Mouse (Mus musculus) CH12.LX (cell line): ENCODE results near the gene Xrra1. TPM values are rescaled to one million over a fixed set of nuclear protein-coding genes. Genes with fewer than 3 reads are reported as not detected.

Source experiments
- DNase-seq: peaks from one replicate; pipeline ENCODE4 v3.0.0-alpha.2; 2013; ENCODE audit errors: extremely low read depth
- H3K27ac ChIP-seq: 2 replicates; pipeline ENCODE4 v1.5.1; 2012; ENCODE audit warnings: low read depth, mild to moderate bottlenecking, control low read depth, moderate library complexity; ENCODE audit not compliant: insufficient read depth
- H3K27me3 ChIP-seq: replicated peaks from 2 replicates; pipeline ENCODE3; 2012; ENCODE audit warnings: inconsistent platforms
- H3K36me3 ChIP-seq, 2 experiments: replicated peaks in 1 of 2; 2 replicates each; pipeline versions ENCODE3 to v1.6.1; 2012; ENCODE audit warnings: inconsistent platforms in 1 of 2, low read length in 1 of 2, mild to moderate bottlenecking in 1 of 2, mixed read lengths in 1 of 2, moderate library complexity in 1 of 2; ENCODE audit not compliant: control insufficient read depth in 1 of 2, insufficient read depth in 1 of 2
- H3K4me1 ChIP-seq, 2 experiments: 2 replicates each; pipeline ENCODE4 v1.6.1; 2012; ENCODE audit warnings: inconsistent platforms in 1 of 2, moderate library complexity in 1 of 2; ENCODE audit not compliant: insufficient read depth in 2 of 2, control insufficient read depth in 1 of 2
- H3K4me2 ChIP-seq: 2 replicates; pipeline ENCODE4 v1.6.1; 2012; ENCODE audit warnings: low read depth, mild to moderate bottlenecking, control low read depth; ENCODE audit not compliant: poor library complexity, insufficient read depth, severe bottlenecking
- H3K4me3 ChIP-seq, 3 experiments: fragments of 150-350 bp in 1 of 3; sonication (generic) in 1 of 3; replicated peaks in 1 of 3; 2 replicates each; pipeline versions ENCODE3 to v1.5.1; 2011 to 2012; ENCODE audit warnings: low read depth in 2 of 3, low read length in 2 of 3, mild to moderate bottlenecking in 2 of 3, moderate library complexity in 2 of 3, control low read depth in 1 of 3, improper control_type of control experiment in 1 of 3, inconsistent platforms in 1 of 3, mixed read lengths in 1 of 3; ENCODE audit not compliant: poor library complexity in 1 of 3
- H3K79me2 ChIP-seq: replicated peaks from 2 replicates; pipeline ENCODE4 v1.6.1; 2012; ENCODE audit warnings: mild to moderate bottlenecking, moderate library complexity; ENCODE audit not compliant: control insufficient read depth, poor library complexity, insufficient read depth, severe bottlenecking; ENCODE audit errors: extremely low read depth
- H3K9ac ChIP-seq: 2 replicates; pipeline ENCODE4 v1.6.1; 2012; ENCODE audit warnings: low read depth, mild to moderate bottlenecking, control low read depth, moderate library complexity; ENCODE audit not compliant: insufficient read depth
- H3K9me3 ChIP-seq: replicated peaks from 2 replicates; pipeline ENCODE3; 2012; ENCODE audit warnings: low read length, inconsistent platforms, mixed read lengths
- BHLHE40 ChIP-seq: IDR thresholded peaks from 2 replicates; pipeline ENCODE4 v1.6.1; 2011; ENCODE audit warnings: mild to moderate bottlenecking, low read depth, low read length, improper control_type of control experiment
- CHD1 ChIP-seq: IDR thresholded peaks from 2 replicates; pipeline ENCODE4 v1.6.1; 2012; ENCODE audit warnings: low read depth, low read length, improper control_type of control experiment, inconsistent platforms
- CTCF ChIP-seq, 2 experiments: IDR thresholded peaks in 1 of 2; conservative IDR thresholded peaks in 1 of 2; 2 replicates each; pipeline ENCODE4 v1.5.1; 2011 to 2012; ENCODE audit warnings: low read depth in 2 of 2, low read length in 2 of 2, improper control_type of control experiment in 1 of 2, inconsistent platforms in 1 of 2, mild to moderate bottlenecking in 1 of 2, moderate library complexity in 1 of 2
- E2F4 ChIP-seq: IDR thresholded peaks from 2 replicates; pipeline ENCODE4 v1.6.1; 2011; ENCODE audit warnings: low read depth, low read length, improper control_type of control experiment; ENCODE audit not compliant: insufficient replicate concordance
- ETS1 ChIP-seq: conservative IDR thresholded peaks from 2 replicates; pipeline ENCODE4 v1.6.1; 2012; ENCODE audit warnings: low read depth, mild to moderate bottlenecking, inconsistent platforms, low read length, improper control_type of control experiment, moderate library complexity
- IRF4 ChIP-seq: IDR thresholded peaks from 2 replicates; pipeline ENCODE4 v1.6.1; 2014; ENCODE audit warnings: low read depth, mild to moderate bottlenecking, inconsistent platforms, low read length, improper control_type of control experiment
- MAFK ChIP-seq: IDR thresholded peaks from 2 replicates; pipeline ENCODE4 v1.6.1; 2011; ENCODE audit warnings: low read length, improper control_type of control experiment; ENCODE audit not compliant: insufficient replicate concordance
- MAX ChIP-seq: IDR thresholded peaks from 2 replicates; pipeline ENCODE4 v1.6.1; 2011; ENCODE audit warnings: low read length, improper control_type of control experiment
- MAZ ChIP-seq: IDR thresholded peaks from 2 replicates; pipeline ENCODE4 v1.6.1; 2012; ENCODE audit warnings: low read depth, mild to moderate bottlenecking, inconsistent platforms, low read length, improper control_type of control experiment, moderate library complexity
- MEF2A ChIP-seq: IDR thresholded peaks from 2 replicates; pipeline ENCODE4 v1.6.1; 2014; ENCODE audit warnings: low read depth, mild to moderate bottlenecking, inconsistent platforms, low read length, improper control_type of control experiment, borderline replicate concordance
- MYC ChIP-seq: IDR thresholded peaks from 2 replicates; pipeline ENCODE4 v1.6.1; 2011; ENCODE audit warnings: low read depth, mild to moderate bottlenecking, improper control_type of control experiment, low read length
- NELFE ChIP-seq: IDR thresholded peaks from 2 replicates; pipeline ENCODE4 v1.6.1; 2011; ENCODE audit warnings: low read depth, low read length, improper control_type of control experiment
- PAX5 ChIP-seq: IDR thresholded peaks from 2 replicates; pipeline ENCODE4 v1.6.1; 2012; ENCODE audit warnings: low read length, inconsistent platforms, mixed read lengths
- POLR2A ChIP-seq: IDR thresholded peaks from 2 replicates; pipeline ENCODE4 v1.6.1; 2011; ENCODE audit warnings: low read depth, mild to moderate bottlenecking, improper control_type of control experiment, low read length
- POLR2AphosphoS2 ChIP-seq: IDR thresholded peaks from 2 replicates; pipeline ENCODE4 v1.6.1; 2011; ENCODE audit warnings: low read depth, low read length, improper control_type of control experiment
- RAD21 ChIP-seq: IDR thresholded peaks from 2 replicates; pipeline ENCODE4 v1.6.1; 2011; ENCODE audit warnings: low read depth, mild to moderate bottlenecking, low read length, improper control_type of control experiment, moderate library complexity
- RCOR1 ChIP-seq: conservative IDR thresholded peaks from 2 replicates; pipeline ENCODE4 v1.6.1; 2012; ENCODE audit warnings: low read depth, mild to moderate bottlenecking, inconsistent platforms, low read length, improper control_type of control experiment
- SIN3A ChIP-seq: IDR thresholded peaks from 2 replicates; pipeline ENCODE4 v1.6.1; 2012; ENCODE audit warnings: low read length, improper control_type of control experiment, inconsistent platforms
- SMC3 ChIP-seq: IDR thresholded peaks from 2 replicates; pipeline ENCODE4 v1.6.1; 2011; ENCODE audit warnings: low read depth, low read length, improper control_type of control experiment
- TBP ChIP-seq: conservative IDR thresholded peaks from 2 replicates; pipeline ENCODE4 v1.6.1; 2011; ENCODE audit warnings: low read depth, low read length, improper control_type of control experiment
- TCF12 ChIP-seq: IDR thresholded peaks from 2 replicates; pipeline ENCODE4 v1.6.1; 2014; ENCODE audit warnings: low read depth, mild to moderate bottlenecking, inconsistent platforms, low read length, improper control_type of control experiment
- UBTF ChIP-seq: IDR thresholded peaks from 2 replicates; pipeline ENCODE4 v1.6.1; 2012; ENCODE audit warnings: low read depth, mild to moderate bottlenecking, inconsistent platforms, low read length, improper control_type of control experiment, moderate library complexity
- USF1 ChIP-seq: IDR thresholded peaks from 2 replicates; pipeline ENCODE4 v1.6.1; 2014; ENCODE audit warnings: low read depth, mild to moderate bottlenecking, inconsistent platforms, low read length, improper control_type of control experiment
- USF2 ChIP-seq: conservative IDR thresholded peaks from 2 replicates; pipeline ENCODE4 v1.6.1; 2011; ENCODE audit warnings: low read depth, low read length, improper control_type of control experiment
- ZMIZ1 ChIP-seq: IDR thresholded peaks from 2 replicates; pipeline ENCODE4 v1.6.1; 2012; ENCODE audit warnings: low read depth, mild to moderate bottlenecking, inconsistent platforms, low read length, improper control_type of control experiment
- dilution Hi-C: fragments of 300-500 bp; cut with MboI; formaldehyde crosslinking; loops from 2 replicates; pipeline ENCODE4 v1.14.3; 2020; ENCODE audit warnings: low sequenced_read_pairs; ENCODE audit not compliant: extremely low pct_unique_long_range_greater_than_20kb, extremely low pct_ligation_motif_present
- in situ Hi-C: fragments of 300-500 bp; cut with MboI; formaldehyde crosslinking; loops from 3 replicates; pipeline ENCODE4 v1.14.3; 2019; ENCODE audit warnings: low sequenced_read_pairs, low pct_ligation_motif_present, low pct_unique_long_range_greater_than_20kb, mixed read lengths
- polyA plus RNA-seq: library from polyadenylated mRNA; unstranded; fragments of >175 nt; gene quantifications from 2 replicates; pipeline ENCODE4 v1.2.1, GENCODE M21; 2012; ENCODE audit warnings: low read depth; ENCODE audit not compliant: insufficient read length
- total RNA-seq, 2 experiments: library from RNA; depleted of rRNA; stranded (reverse); fragments of 300-350 nt in 1 of 2; fragments of >200 nt in 1 of 2; gene quantifications; 2 replicates each; pipeline ENCODE4 v1.2.3; 2012 to 2014

Gene Xrra1
- total and polyA plus RNA-seq, 3 experiments: 0.17 to 0.59 (median 0.49) TPM

- H3K27ac ChIP-seq: no peak overlapping the region
- in situ Hi-C loops (no loop called here), dilution Hi-C loops (no loop called here)
- no peak overlapping the region for H3K4me3 ChIP-seq
- TF ChIP-seq IRF4 (no peak), PAX5 (no peak), CTCF (conservative IDR thresholded peaks at IDR 0.05 in 1 of 2, IDR thresholded peaks at IDR 0.05 in 1 of 2; ENCODE audit: low read depth in 2 of 2, low read length in 2 of 2) (no peak), SMC3 (no peak), MAZ (no peak), TBP (no peak), USF2 (no peak), ETS1 (no peak), POLR2A (no peak)
- TF ChIP-seq, all 38 proteins: peak for 0
- H3K27me3 ChIP-seq: no peaks in the 10 kb centered on the region
- no peak for DNase-seq
- no peaks in the 10 kb centered on the region for H3K9me3 ChIP-seq
- peaks cover 0 to 4% of the 10 kb centered on the region in 2 experiments for H3K36me3 ChIP-seq
- no peak overlapping the region for H3K4me2 ChIP-seq
- H3K79me2 ChIP-seq: no peaks in the 10 kb centered on the region
- no peak overlapping the region for H3K9ac ChIP-seq
- H3K4me1 ChIP-seq: no peaks in the 10 kb centered on the region
These were observed 56.6 kb downstream of the Xrra1 start for GRCm38 (mm10) chr7:99915511-99915910.

- in situ Hi-C loops (no loop called here), dilution Hi-C loops (no loop called here)
- Histone ChIP-seq H3K79me2 (no peaks in the 10 kb centered on the region), H3K27me3 (no peaks in the 10 kb centered on the region), H3K4me2 (no peak overlapping the region), H3K4me1 (no peaks in the 10 kb centered on the region), H3K4me3 (no peak overlapping the region), H3K9ac (no peak overlapping the region), H3K27ac (no peak overlapping the region), H3K36me3 (peaks cover 0 to 12% of the 10 kb centered on the region in 2 experiments), H3K9me3 (no peaks in the 10 kb centered on the region)
- TF ChIP-seq TCF12: no peak
- peak; percentile 25; the same call in 1 of the 2 replicates for TF ChIP-seq SMC3
- TF ChIP-seq POLR2AphosphoS2: no peak
- no peak for TF ChIP-seq TBP
- TF ChIP-seq NELFE: no peak
- peak; percentile 16 to 42; a peak in 3 of 4 replicates for TF ChIP-seq CTCF (conservative IDR thresholded peaks at IDR 0.05 in 1 of 2, IDR thresholded peaks at IDR 0.05 in 1 of 2; ENCODE audit: low read depth in 2 of 2, low read length in 2 of 2)
- DNase-seq: peak; percentile 13
These were observed 57.9 kb downstream of the Xrra1 start for GRCm38 (mm10) chr7:99916741-99917319.

- H3K79me2 ChIP-seq: no peaks in the 10 kb centered on the region
- peaks cover 0 to 12% of the 10 kb centered on the region in 2 experiments for H3K36me3 ChIP-seq
- no peaks in the 10 kb centered on the region for H3K27me3 ChIP-seq
- H3K4me3 ChIP-seq: no peak overlapping the region
- dilution Hi-C loops: no loop called here
- no peak overlapping the region for H3K9ac ChIP-seq
- no peaks in the 10 kb centered on the region for H3K4me1 ChIP-seq
- in situ Hi-C loops: no loop called here
- H3K27ac ChIP-seq: no peak overlapping the region
- H3K4me2 ChIP-seq: no peak overlapping the region
- H3K9me3 ChIP-seq: no peaks in the 10 kb centered on the region
- no peak for DNase-seq
- TF ChIP-seq PAX5 (no peak), ZMIZ1 (no peak), MEF2A (no peak), CTCF (conservative IDR thresholded peaks at IDR 0.05 in 1 of 2, IDR thresholded peaks at IDR 0.05 in 1 of 2; ENCODE audit: low read depth in 2 of 2, low read length in 2 of 2) (no peak), MAFK (no peak), POLR2AphosphoS2 (no peak), CHD1 (no peak), UBTF (no peak), RAD21 (no peak), POLR2A (no peak), USF1 (no peak), SIN3A (no peak), MYC (no peak), E2F4 (no peak), MAX (no peak), BHLHE40 (no peak), RCOR1 (no peak)
These were observed 58.5 kb downstream of the Xrra1 start for GRCm38 (mm10) chr7:99917320-99917844.
